Mouse (Mus musculus): ENCODE results near the gene Zfhx3.

Gene Zfhx3

DNA sequence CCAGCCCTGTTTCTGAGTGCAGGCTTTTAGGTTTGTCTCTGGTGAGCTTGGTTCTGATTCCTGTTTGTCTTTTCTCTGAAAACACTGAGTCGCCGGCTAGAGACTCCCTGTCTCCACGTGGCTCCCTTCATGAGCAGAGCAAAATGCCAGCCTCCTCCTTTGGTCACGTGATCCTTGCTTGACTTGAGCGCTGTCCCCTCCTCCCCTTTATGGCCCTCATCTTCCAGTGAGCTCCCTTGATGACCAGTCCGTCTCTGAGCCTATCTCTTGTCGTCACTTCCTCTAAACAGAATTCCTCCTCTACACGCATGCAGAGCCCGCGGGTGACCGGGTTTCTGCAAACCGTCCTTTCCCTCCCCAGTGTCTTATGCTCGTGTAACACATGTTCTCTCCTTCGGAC is 958.8 kb downstream of the Zfhx3 start:
- no peak for DNase-seq

DNA sequence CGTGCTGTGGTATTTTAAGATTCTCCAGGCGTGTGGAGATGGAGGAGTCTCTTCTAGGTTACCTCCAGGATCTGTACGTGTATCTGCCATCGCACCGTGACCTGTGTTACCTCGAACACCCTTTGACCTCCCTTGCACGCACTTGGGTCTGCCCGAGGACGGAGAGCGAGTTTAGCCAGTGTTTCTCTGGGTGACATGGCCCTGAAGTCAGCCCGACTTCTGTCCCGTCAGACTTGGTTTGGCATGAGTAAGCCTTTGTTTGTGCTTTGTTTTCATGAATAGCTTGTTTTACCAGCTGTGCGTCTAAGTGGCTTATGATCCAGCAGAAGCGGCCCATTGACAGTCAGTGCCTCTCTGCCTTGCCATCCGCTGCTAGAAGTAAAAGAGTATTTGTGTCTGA is 961.1 kb downstream of the Zfhx3 start:
- no peak for DNase-seq

DNA sequence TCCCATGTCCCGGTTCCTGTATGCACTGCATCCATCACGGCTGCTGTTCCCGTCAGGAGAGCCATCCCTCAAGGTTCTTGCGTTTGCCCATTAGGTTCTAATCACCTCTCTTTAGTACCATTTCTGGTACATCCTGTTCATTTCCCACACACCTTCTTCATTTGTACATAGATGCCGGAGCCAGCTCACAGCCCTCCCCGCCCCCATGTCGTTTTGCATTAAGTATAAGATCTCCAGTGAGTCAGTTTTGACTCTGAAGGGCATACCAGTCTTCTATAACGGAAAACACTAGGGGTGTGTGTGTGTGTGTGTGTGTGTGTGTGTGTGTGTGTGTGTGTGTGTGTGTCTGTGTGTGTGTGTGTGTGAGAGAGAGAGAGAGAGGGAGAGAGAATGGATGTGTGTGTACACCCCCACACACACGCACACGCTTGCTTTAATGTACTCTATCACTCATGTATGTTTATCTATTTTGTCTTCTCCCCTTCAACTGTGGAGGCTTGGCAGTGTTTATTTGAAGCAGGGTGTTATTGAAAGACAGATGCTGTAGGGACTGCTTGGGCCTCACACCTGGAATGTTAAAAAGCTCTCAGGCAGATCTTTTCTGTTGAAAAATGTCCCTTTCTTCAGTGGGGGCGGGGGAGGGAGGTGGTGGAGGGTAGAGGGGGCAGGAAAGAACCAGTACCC is 962.0 kb downstream of the Zfhx3 start:
- no peak for DNase-seq

DNA sequence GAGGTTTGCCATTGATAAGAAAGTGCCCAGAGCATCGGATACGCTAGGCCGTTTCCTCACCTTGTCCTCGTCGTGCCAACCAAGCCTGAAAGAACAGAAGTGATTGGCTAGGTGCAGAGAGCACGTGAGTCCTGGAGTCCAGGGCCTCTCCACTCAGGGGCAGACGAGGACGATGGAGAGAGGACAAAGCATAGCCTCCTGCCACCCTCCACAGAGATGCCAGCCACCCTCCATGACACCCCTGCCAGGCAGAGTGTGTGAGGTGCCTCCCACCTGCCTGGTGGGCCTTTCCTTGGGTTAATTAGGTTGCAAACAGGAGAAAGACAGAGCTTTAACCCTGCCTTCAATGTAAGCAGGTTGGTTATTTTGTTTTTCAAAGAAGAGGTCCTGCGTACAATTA is 965.6 kb downstream of the Zfhx3 start:
- DNase-seq = no peak

DNA sequence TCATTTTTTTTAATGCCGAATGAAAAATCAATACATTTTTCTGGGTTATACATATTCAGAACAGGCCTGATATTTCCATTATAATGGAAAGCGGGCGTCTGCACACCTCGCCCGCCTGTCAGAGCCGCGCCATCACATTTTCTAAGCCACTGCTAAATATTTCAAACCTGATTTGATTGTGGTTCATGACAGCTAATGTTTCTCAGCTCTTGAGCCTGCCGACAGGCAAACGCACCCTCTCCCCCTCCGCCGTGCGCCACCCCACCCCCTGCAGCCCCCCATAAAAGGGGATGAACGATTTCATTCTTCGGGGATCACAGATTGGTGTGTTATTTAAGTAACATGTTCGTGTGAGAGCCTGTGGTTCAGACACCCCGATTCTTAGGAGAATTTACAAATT is 966.1 kb downstream of the Zfhx3 start:
- no peak for DNase-seq

DNA sequence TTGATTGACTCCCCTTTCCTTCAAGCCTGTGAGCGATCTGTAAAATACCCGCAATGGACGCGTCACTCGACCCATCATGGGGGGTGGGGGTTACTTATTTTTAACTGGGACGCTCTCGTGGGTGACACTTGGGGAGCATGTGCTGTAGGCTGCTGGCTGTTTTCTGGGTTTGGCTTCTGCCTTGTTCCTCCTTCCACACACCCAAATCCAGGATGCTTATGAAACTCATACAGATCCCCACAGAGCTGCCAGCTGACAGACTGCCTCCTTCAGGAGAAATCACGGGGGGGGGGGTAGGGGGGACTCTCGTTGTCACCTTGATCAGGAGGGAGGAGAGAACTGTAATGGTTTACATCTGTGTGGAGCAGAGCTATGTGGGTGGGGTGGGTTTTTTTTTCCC is 966.6 kb downstream of the Zfhx3 start:
- no peak for DNase-seq

DNA sequence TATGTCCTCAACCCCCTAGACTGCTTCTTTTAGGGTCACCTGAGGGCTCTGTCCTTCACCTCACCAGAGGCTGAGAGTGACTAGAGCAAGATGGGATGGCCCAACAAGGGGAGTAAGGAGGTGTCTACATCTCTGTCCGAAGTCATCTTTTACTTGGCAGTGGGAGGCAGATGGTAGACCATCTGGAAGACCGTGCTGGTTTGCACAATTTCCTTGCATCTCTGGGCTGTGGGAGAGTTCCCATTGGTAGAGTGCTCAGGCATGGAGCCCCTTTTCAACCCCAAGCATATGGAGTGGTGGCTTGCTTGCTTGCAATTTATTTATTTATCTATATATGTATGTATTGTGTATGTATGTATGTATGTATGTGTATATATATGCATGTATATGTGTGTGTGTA is 967.0 kb downstream of the Zfhx3 start:
- no peak for DNase-seq

DNA sequence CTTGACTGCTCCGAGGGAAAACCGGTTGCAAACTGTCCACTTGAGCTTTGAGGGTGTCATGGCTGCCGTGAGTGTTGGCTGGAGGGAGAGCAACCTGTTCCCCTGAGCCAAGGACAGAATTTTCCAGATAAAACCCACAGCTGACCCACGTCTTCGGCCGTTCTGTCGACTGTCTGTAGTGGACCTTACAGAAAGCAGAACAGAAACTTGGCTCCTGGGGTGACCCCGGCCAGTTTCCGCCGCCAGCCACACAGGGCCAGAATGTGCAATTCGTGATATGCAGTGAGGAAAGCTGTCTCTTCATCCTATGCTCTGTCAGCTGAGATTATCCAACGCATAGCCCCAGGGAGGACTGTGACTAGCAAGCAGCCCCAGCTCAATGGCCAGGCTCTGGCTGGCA is 968.4 kb downstream of the Zfhx3 start:
- peak in 1 of 2 experiments; percentile 31 for DNase-seq

DNA sequence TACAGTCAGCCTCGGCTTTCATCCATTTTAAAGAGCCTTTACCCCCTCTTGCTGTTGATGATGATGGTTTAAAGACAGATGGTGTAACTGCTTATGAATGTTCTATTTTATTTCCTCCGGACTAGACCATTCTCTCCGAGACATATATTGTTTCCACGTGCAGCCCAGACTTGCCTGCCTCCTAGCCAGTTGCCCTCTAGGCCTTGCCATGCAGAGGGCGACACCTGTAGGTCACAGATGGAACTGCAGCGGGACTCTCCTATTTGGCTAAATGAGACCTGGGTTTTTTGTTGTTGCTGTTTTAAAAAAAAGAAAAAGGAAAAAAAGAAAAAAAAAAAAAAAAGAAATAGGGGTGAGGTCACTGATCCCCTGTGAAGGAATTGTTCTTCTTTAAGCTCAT is 969.1 kb downstream of the Zfhx3 start:
- peak; percentile 94 to 95 for DNase-seq

DNA sequence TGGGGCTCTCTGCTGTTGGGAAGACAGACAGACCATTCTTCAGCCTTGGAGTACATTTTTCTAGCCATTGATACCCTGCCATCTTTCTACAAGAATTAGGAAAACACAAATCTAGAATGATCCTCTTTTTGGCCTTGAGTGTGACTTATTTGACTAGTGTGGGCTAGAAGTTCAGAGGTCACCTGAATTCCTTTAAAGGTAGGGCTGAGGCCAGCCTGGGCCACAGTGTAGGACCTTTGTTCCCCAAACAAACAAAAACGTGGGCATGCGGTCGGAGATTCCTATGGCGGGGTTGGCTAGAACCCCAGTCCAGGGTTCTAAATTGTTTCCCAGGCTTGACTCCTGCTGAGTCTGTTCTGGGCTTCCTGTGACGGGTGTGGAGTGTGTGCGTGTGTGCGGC is 970.6 kb downstream of the Zfhx3 start:
- DNase-seq = no peak

DNA sequence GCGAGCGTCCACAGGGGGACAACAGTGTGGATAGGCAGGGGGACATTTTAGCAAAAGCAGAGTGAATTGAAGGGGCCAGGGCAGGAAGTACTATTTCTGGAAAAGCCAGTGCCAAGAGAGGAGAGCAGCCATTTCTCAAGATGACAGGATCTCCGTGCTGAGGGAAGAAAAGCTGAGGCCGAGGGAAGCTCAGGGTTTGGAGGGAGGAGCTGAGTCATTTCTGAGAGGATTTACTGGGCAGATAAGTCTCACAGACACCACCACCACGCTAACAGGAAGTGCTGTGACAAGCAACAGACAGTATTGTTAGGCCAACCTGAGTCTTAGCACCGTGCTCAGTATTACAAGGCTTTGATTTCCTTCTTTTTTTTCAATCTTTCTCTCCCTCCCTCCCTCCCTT is 973.0 kb downstream of the Zfhx3 start:
- DNase-seq = peak in 1 of 2 experiments; percentile 43

DNA sequence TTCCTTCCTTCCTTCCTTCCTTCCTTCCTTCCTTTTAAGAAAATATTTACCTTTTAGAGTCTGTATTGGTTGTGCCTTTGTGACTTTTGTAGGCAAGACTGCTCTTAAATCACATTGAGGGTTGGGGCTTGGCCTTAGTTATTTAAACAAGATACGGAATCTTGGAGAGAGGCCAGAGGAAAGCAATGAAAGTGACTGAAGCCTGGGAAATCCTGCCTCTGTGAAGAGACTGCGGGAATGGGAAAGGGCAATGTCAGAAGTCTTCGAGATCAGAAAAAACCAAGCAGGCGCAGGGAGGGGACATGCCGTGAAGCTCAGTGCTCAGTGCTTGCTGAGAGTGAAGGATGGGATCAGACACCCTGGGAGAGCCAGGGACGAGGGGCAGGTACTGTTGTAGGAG is 973.4 kb downstream of the Zfhx3 start:
- peak in 1 of 2 experiments; percentile 46 for DNase-seq

DNA sequence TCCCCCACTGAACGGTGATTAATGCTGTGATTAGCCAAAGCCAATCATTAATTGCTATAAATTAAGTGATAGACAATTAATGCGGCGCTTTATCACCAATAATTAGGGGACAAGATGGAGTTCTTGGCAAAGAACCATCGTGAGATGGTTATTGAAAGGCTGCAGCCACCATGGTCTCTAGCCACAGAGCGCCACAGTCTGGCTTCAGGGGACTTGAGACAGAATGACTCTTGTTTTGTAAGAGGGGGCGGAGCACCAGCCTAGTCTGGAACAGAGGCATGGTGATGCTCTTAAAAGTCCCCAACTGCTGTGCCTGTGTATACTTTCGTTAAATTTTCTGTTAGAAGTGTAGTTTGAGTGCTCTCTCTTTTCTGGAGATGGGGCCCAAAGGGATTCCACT is 977.7 kb downstream of the Zfhx3 start:
- no peak for DNase-seq

DNA sequence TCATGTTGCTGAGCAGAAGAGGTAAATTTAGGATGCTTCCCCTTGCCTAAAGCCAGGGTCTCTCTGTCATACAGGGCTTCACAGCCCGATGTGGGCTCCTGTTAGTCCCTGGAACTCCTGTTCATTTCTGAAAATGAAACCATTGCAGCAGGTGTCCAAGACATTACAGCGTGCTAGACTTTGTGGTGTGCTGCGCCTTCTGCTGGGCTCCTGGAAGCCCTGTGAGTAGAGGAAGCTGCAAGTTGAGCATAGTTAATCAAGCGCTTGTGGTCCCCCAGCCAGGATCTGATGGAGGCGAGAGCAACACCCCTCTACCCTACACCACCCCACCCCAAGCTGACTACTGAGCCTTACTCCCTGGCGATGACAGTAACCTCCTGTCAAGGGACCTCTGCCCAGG is 980.7 kb downstream of the Zfhx3 start:
- no peak for DNase-seq

DNA sequence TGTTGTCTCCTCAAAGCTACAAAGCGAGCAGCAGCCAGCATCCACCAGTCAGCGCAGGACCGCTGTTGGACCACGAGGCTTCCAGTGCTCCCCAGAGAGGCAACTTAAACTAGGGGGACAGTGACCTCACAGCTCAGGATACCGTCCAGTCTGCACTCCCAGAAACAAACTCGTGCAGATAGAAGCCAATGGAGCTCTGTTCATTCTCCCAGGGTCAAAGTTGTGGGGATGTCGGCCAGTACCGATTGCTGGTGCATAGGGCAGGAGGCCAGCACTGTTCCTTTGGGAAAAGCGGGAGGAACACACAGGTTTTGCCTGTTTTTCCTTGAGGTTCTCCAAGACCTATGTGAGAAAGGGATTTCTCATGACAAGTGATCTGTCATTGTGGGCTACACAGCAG is 982.1 kb downstream of the Zfhx3 start:
- no peak for DNase-seq

DNA sequence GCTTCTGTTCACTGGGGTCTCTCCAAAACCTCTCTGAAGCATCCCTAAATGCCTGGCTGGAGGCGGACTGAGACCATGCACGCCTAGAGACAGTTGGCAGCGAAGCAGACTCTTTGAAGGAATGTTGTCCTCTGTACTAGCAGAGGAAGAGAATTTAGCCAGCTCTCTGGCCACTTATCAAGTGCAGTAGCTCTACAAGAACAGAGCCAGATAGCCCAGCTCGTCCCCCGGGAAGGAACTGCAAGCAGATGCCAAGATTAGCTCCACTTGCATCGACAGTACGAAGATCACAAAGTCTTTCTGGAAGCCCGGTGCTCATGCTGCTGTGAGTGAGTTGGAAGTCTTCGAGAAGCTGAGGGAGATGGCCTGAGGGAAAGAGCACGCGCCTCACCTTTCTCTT is 983.7 kb downstream of the Zfhx3 start:
- peak; percentile 55 to 64 for DNase-seq

DNA sequence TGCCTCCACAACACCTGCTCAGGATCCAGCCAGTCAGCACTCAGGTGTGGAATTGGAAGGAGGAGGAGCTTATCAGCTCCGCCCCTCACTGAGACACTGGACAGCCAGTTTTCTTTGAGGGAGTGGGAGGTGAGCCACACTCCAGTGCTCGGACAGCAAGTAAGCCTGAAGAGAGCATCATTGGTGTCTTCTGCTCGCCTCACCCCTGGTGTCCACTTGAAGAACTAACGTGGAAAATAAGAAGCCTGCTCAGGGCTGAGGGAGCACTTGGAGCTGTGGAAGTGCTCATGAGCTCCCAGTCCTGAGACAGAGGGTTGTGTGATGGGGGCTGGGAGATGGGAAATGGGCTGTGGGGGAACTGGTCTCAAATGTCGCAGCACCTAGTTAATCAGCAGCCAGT is 988.2 kb downstream of the Zfhx3 start:
- no peak for DNase-seq

DNA sequence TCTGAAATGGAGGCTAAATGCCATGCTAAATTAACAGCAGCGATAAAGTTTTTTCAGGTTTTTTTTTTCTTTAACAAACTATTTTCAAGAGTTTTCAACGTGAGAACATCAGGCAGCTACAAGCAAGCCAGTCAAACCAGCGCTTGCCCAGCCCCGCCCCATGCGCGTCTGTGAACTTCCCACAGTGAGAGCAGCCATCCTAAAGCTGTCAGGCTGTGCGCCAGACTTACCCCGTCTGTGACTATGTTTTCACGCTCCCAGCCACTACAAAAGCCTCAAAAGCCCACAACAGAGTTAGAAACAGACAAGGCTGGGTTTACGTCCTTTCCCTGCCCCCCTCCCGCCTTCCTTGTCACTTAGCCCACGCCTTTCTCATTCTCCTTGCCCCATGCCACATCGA is 989.4 kb downstream of the Zfhx3 start:
- peak; percentile 85 to 89 for DNase-seq

DNA sequence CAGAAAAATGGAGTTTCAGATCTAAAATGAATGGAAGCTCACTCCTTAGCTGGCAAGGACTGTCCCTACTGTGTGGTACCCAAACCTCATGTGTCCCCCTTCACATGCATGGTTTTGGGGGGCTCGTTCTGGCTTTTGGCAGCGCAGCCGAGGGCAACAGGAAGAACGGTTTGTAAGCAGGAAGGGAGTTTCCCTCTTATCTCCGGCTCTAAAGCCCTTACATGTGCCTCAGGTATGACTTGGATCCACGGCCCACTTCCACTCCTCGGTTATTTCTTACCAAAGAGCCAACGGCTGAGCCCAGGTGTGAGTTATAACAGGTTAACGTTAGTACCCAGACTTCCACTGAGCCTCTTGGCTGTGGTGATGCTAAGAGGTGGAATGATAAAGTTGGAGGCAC is 990.3 kb downstream of the Zfhx3 start:
- DNase-seq = no peak

DNA sequence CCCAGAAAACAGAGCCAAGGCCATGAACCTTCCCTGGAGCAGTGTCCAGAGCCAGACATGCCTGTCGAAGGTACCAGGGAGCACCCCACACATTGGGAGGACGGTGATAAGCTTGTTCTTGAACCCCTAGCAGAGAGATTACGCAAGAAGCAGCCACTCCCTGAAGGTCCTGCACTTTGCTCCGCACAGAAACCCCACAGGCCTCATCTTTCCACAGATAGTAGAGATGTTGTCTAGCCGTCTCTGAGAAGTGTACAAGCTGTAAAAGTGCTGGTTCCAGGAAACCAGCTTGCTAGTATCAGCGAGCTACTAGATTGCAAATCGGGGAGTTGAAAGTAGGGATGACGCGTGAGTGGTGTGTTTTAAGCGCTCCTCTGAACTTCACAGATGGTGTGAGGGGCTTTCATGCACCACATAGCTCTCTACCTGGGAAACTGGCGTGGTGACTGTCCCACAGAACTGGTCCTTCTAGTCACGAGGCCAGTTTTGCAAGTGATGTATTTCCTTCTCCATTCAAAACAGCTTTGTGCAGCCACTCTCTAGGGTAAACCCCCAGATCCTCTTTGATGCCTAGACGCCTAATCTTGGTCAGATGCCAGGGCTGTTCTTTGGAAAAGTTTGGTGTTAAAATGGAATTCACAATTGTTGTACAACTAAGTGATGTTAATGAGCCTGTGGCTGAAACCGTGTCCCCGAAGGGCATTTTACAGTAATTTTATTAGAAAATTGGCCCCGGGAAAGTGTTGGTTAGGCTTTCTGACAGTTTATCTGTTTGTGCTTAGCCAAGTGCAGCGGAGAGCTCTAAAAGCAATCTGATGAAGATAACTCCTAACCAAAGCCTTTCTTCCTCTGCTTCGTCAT is 993.6 kb downstream of the Zfhx3 start:
- no peak for DNase-seq

DNA sequence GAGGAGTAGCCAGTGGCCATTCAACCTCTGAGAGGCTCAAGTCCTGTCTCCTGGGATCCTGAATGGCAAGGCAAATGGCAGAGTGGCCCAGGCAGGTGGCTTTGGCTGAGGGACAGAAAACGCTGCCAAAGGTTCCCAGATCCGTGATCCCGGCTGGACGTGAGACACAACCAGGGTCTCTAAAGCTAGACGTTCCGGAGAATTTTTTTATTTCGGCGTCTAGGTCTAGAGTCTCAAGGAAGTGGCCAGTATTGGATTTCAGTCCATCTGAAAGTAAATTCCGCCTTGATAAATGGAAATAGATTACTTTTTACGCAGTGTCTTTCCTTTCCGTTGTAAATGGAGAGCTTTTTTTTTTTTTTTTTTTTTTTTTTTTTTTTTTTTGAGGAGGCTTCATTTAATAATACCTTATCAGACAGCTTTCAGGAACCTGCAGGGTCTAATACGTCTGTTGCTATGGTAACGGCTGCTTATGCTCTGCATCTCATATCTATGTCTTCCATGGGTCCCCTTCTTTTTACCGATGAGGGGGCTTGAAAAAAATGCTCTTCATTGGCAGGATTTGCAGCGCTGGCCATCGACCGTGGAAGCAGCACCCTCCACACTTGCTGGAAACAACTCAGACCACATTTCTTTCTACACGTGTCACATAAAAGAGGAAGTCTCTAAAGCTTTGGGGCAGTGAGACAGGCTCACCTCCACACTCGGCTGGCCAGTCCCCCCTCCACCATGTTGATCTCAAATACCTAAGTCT is 994.4 kb downstream of the Zfhx3 start:
- DNase-seq = no peak

DNA sequence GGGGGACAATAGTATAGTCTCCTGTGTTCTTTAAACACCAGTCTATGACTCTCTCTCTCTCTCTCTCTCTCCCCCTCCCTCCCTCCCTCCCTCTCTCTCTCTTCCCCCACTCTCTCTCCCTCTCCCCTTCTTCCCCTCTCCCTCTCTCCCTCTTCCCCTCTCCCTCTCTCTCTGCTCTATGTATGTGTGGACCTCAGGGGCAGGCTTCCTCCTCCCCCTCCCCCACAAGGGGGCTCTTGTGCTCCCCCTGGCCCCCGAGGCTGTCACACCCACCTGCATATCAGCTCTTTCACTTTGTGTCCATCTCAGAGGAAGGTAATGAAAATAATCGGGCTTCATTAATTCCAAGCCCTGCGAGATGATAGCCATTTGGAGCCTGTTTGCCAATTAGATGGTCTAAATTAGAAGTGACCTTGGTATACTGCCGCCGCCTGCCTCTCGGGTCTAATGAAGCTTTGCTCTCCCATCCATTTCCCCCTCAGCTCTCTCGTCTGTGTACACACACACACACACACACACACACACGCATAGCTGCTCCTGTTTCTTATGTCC is 995.5 kb downstream of the Zfhx3 start:
- DNase-seq = no peak

DNA sequence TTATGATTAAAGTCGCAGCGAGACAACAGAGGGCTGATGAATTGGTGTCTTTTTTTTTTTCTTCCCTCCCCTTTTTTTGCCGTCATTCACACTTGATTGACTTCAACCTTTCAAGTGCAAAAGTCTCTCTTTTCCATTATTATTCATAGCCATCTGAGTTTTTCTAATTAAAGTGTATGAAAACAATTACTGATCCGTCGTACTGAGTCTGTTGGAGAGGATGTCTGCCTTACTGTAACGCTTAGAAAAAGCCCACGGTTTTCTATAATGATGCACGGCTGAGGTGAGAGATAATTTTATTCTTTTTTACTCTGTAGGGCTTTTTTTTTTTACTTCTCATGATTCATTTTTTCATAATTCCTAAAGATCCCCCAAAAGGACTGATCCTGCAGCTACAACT is 1000.2 kb downstream of the Zfhx3 start:
- DNase-seq = no peak
